In genomic region chr4:40801908-40802307, GRCm38 (mm10) we compare ENCODE assay signal across 25 mouse cellular contexts. TPM values are rescaled to one million over a fixed set of nuclear protein-coding genes. Genes with fewer than 3 reads are reported as not detected.
DNase-seq lines count a peak whose midpoint lies in the region; ATAC-seq and TF ChIP-seq lines count a peak whose summit lies in the region.
"Had no signal": no experiment of that assay in that cellular context is flagged by ENCODE, and none has a peak within 500 bp of the region (broad histone marks: within the 10 kb centered on the region; RNA-seq: fewer than 3 reads in every experiment).

No protein-coding gene starts in this region.

- TF ChIP-seq CTCF in heart, postnatal 0 days (IDR thresholded peaks at IDR 0.05; ENCODE audit: low read depth): no peak

- peaks cover 42% of the 10 kb centered on the region for H3K36me3 ChIP-seq in heart, postnatal 0 days (replicated peaks; ENCODE audit: control insufficient read depth, insufficient read depth, low read length)

- H3K9ac ChIP-seq in heart, postnatal 0 days (replicated peaks; ENCODE audit: low read depth, low read length): no peak overlapping the region
- H3K9ac ChIP-seq: forebrain, embryonic 12.5 days; hindbrain, embryonic 12.5 days; liver, postnatal 0 days; midbrain, embryonic 15.5 days; neural tube, embryonic 15.5 days had no signal

- 43% methylated on average over 4 of the region's 4 CpGs for WGBS in heart, postnatal 0 days

- no peak for ATAC-seq in heart, postnatal 0 days (ENCODE audit: insufficient read depth, low read depth)
- ATAC-seq: activated CD4-positive, CD25-positive, alpha-beta regulatory T cell, adult 4 months; CD4-positive, CD25-positive, alpha-beta regulatory T cell, adult 4 months; liver, postnatal 0 days; midbrain, embryonic 15.5 days had no signal

- H3K4me2 ChIP-seq in heart, postnatal 0 days (ENCODE audit: low read depth, low read length): no peak overlapping the region
- H3K4me2 ChIP-seq: forebrain, embryonic 12.5 days; hindbrain, embryonic 12.5 days; midbrain, embryonic 15.5 days; neural tube, embryonic 15.5 days had no signal

- H3K27ac ChIP-seq in heart, postnatal 0 days (ENCODE audit: low read depth): peak overlapping the region; percentile 87
- H3K27ac ChIP-seq in brown adipose tissue, adult 24 weeks (replicated peaks; ENCODE audit: low read depth, low read length): peak overlapping the region; percentile 94
- H3K27ac ChIP-seq: forebrain, embryonic 12.5 days; hindbrain, embryonic 12.5 days; midbrain, embryonic 15.5 days; neural tube, embryonic 15.5 days had no signal

- no peak overlapping the region for H3K4me3 ChIP-seq in heart, postnatal 0 days (ENCODE audit: low read depth, low read length)
- no peak overlapping the region for H3K4me3 ChIP-seq in brown adipose tissue, adult 24 weeks (ENCODE audit: insufficient read depth, low read depth, low read length)
- H3K4me3 ChIP-seq: forebrain, embryonic 12.5 days; gastrocnemius, adult 2 months; hindbrain, embryonic 12.5 days; midbrain, embryonic 15.5 days; neural tube, embryonic 15.5 days had no signal

- H3K4me1 ChIP-seq in heart, postnatal 0 days (ENCODE audit: control insufficient read depth, insufficient read depth): peaks cover 28% of the 10 kb centered on the region
- peaks cover 19% of the 10 kb centered on the region; the same call in 1 of the 2 replicates for H3K4me1 ChIP-seq in brown adipose tissue, adult 24 weeks (ENCODE audit: control insufficient read depth, insufficient read depth, insufficient read length, low read length)
- H3K4me1 ChIP-seq: forebrain, embryonic 12.5 days; hindbrain, embryonic 12.5 days; midbrain, embryonic 15.5 days; neural tube, embryonic 15.5 days had no signal

- peak; percentile 46 for DNase-seq in heart, postnatal 0 days (ENCODE audit: low spot score)
- no peak for DNase-seq in heart, postnatal 4 days
- peak; percentile 56 for DNase-seq in urinary bladder, postnatal 14 days (ENCODE audit: low spot score)
- DNase-seq in urinary bladder, postnatal 10 days (ENCODE audit: low spot score): no peak
- peak; percentile 48 for DNase-seq in yolk sac, embryonic 10.5 days (ENCODE audit: low spot score)
- no peak for DNase-seq in B cell, adult 2 months
- DNase-seq: adrenal gland, postnatal 36 days; cerebellum, adult 2 months; cerebellum, postnatal 36 days; gastrocnemius, adult 2 months; heart, postnatal 10 days; kidney, adult 18-20 months; kidney, postnatal 25 days; left cerebral cortex, postnatal 4 days; liver; liver, postnatal 0 days; right cerebral cortex, postnatal 14 days; thymus, postnatal 14 days had no signal

- TF ChIP-seq EP300 in heart, postnatal 0 days (IDR thresholded peaks at IDR 0.05; ENCODE audit: low read depth): no peak

- no peaks in the 10 kb centered on the region for H3K27me3 ChIP-seq in heart, postnatal 0 days (ENCODE audit: control insufficient read depth, insufficient read depth, low read length)
- H3K27me3 ChIP-seq: forebrain, embryonic 12.5 days; hindbrain, embryonic 12.5 days; midbrain, embryonic 15.5 days; neural tube, embryonic 15.5 days had no signal

- no peaks in the 10 kb centered on the region for H3K9me3 ChIP-seq in heart, postnatal 0 days (replicated peaks; ENCODE audit: control insufficient read depth, low read length)
- H3K9me3 ChIP-seq: forebrain, embryonic 12.5 days; hindbrain, embryonic 12.5 days; midbrain, embryonic 15.5 days; neural tube, embryonic 15.5 days had no signal

RNA-seq across cellular contexts. Expression of gene Smu1, which starts 44.2 kb away (rescaled TPM):
- total RNA-seq in heart, postnatal 0 days (2014; rRNA removed; ENCODE audit: low replicate concordance): 56.4 and 86.6 TPM in 2 replicates
- 68.6 and 73.6 TPM in 2 replicates for polyA plus RNA-seq in heart, postnatal 0 days (2015; fragmentation: Nextera tagmentation; extraction: Ambion mirVana)
- 10 to 100 TPM; 46.6 to 49.3 TPM for total RNA-seq in heart, postnatal 4 days (2021)
- 35.8 and 42.9 TPM in 2 replicates for polyA plus RNA-seq in brown adipose tissue, adult 24 weeks (2012; ENCODE audit: insufficient read depth, insufficient read length, missing spikeins)

RNA-seq across cellular contexts. Expression of gene B4galt1, which starts 51.9 kb away (rescaled TPM):
- total RNA-seq in heart, postnatal 0 days (2014; rRNA removed; ENCODE audit: low replicate concordance): 125 and 129 TPM in 2 replicates
- polyA plus RNA-seq in heart, postnatal 0 days (2015; fragmentation: Nextera tagmentation; extraction: Ambion mirVana): 49.6 and 50.3 TPM in 2 replicates
- 10 to 100 TPM; 92.2 to 93.6 TPM for total RNA-seq in heart, postnatal 4 days (2021)
- polyA plus RNA-seq in brown adipose tissue, adult 24 weeks (2012; ENCODE audit: insufficient read depth, insufficient read length, missing spikeins): 33.0 and 33.8 TPM in 2 replicates

Comparison
In these comparisons a context has a peak if more than half of its experiments do, and no peak if none do; other contexts are left out.
1. DNase-seq: peak in heart, postnatal 0 days (single experiment), urinary bladder, postnatal 14 days (single experiment) and yolk sac, embryonic 10.5 days (single experiment); none in heart, postnatal 4 days (single experiment), urinary bladder, postnatal 10 days (single experiment) and B cell, adult 2 months (0 of 2).